Mouse (Mus musculus): ENCODE measurements around the gene Jph3.

Jph3 gene

GRCm38 (mm10) chr8:121786542-121786941 lies 57.1 kb downstream of the Jph3 start:
- DNase-seq (ENCODE audit: low spot score), result no peak

- DNase-seq (ENCODE audit: low spot score), result no peak
Measured at GRCm38 (mm10) chr8:121788786-121789185, 59.4 kb downstream of the Jph3 start.

- no peak for DNase-seq (ENCODE audit: low spot score)
Measured at GRCm38 (mm10) chr8:121792159-121792558, 62.7 kb downstream of the Jph3 start.

- DNase-seq (ENCODE audit: low spot score), result no peak
Measured at GRCm38 (mm10) chr8:121792627-121793026, 63.2 kb downstream of the Jph3 start.

- DNase-seq (ENCODE audit: low spot score), result no peak
Measured at GRCm38 (mm10) chr8:121794151-121794550, 64.7 kb downstream of the Jph3 start.

- no peak for DNase-seq (ENCODE audit: low spot score)
Measured at GRCm38 (mm10) chr8:121795461-121795860, 66.0 kb downstream of the Jph3 start.

- DNase-seq (ENCODE audit: low spot score), result no peak
Measured at GRCm38 (mm10) chr8:121796406-121796805, 67.0 kb downstream of the Jph3 start.

- no peak for DNase-seq (ENCODE audit: low spot score)
Measured at GRCm38 (mm10) chr8:121798401-121798800, 69.0 kb downstream of the Jph3 start.

GRCm38 (mm10) chr8:121804829-121805228 lies 75.4 kb downstream of the Jph3 start:
- DNase-seq (ENCODE audit: low spot score), result no peak

- no peak for DNase-seq (ENCODE audit: low spot score)
Measured at GRCm38 (mm10) chr8:121806126-121806525, 76.7 kb downstream of the Jph3 start.

GRCm38 (mm10) chr8:121808032-121808431 lies 78.6 kb downstream of the Jph3 start:
- no peak for DNase-seq (ENCODE audit: low spot score)

- DNase-seq (ENCODE audit: low spot score), result no peak
Measured at GRCm38 (mm10) chr8:121809524-121810155, 80.2 kb downstream of the Jph3 start.

GRCm38 (mm10) chr8:121811502-121811901 lies 82.1 kb downstream of the Jph3 start:
- DNase-seq (ENCODE audit: low spot score), result no peak

GRCm38 (mm10) chr8:121811931-121812570 lies 82.6 kb downstream of the Jph3 start:
- DNase-seq (ENCODE audit: low spot score), result no peak

GRCm38 (mm10) chr8:121818226-121818625 lies 88.8 kb downstream of the Jph3 start:
- no peak for DNase-seq (ENCODE audit: low spot score)

GRCm38 (mm10) chr8:121820840-121821239 lies 91.4 kb downstream of the Jph3 start:
- no peak for DNase-seq (ENCODE audit: low spot score)

GRCm38 (mm10) chr8:121821320-121821719 lies 91.9 kb downstream of the Jph3 start:
- no peak for DNase-seq (ENCODE audit: low spot score)

- DNase-seq (ENCODE audit: low spot score), result no peak
Measured at GRCm38 (mm10) chr8:121821770-121822169, 92.3 kb downstream of the Jph3 start.

GRCm38 (mm10) chr8:121827726-121828125 lies 98.3 kb downstream of the Jph3 start:
- no peak for DNase-seq (ENCODE audit: low spot score)

GRCm38 (mm10) chr8:121828376-121829023 lies 99.1 kb downstream of the Jph3 start:
- no peak for DNase-seq (ENCODE audit: low spot score)

GRCm38 (mm10) chr8:121829048-121829776 lies 99.8 kb downstream of the Jph3 start, which contains the start of gene Klhdc4:
TSS of gene Klhdc4 (minus strand) at chr8:121829569.
- DNase-seq (ENCODE audit: low spot score), result peak; percentile 93

- DNase-seq (ENCODE audit: low spot score), result no peak
Measured at GRCm38 (mm10) chr8:121829777-121830362, 100.4 kb downstream of the Jph3 start.
